Mouse (Mus musculus) stomach, postnatal 0 days (tissue): ENCODE measurements around the gene Cry2. TPM values are rescaled to one million over a fixed set of nuclear protein-coding genes. Genes with fewer than 3 reads are reported as not detected.

ENCODE experiments used
- ATAC-seq: fragments of 200-750 bp; cut with Nextera tagmentation; 2 replicates; pipeline ENCODE4 v1.8.0; 2017; ENCODE audit not compliant: low FRiP score, low TSS enrichment
- DNase-seq: peaks from one replicate; pipeline ENCODE4 v3.0.0-alpha.2; 2016; ENCODE audit warnings: low spot score
- H3K27ac ChIP-seq: fragments of 300-500 bp; sonication (generic); replicated peaks from 2 replicates; pipeline ENCODE4 v1.5.1; 2014; ENCODE audit warnings: mild to moderate bottlenecking, control low read depth
- H3K27me3 ChIP-seq: fragments of 300-500 bp; sonication (generic); 2 replicates; pipeline ENCODE4 v1.6.1; 2014; ENCODE audit warnings: low read length; ENCODE audit not compliant: control insufficient read depth, insufficient read depth
- H3K36me3 ChIP-seq: fragments of 300-500 bp; sonication (generic); 2 replicates; pipeline ENCODE4 v1.6.1; 2014; ENCODE audit warnings: low read length, mixed read lengths; ENCODE audit not compliant: control insufficient read depth, insufficient read depth
- H3K4me1 ChIP-seq: fragments of 300-500 bp; sonication (generic); replicated peaks from 2 replicates; pipeline ENCODE4 v1.6.1; 2014; ENCODE audit warnings: antibody characterized with exemption; ENCODE audit not compliant: control insufficient read depth, insufficient read depth
- H3K4me2 ChIP-seq: fragments of 300-500 bp; sonication (generic); replicated peaks from 2 replicates; pipeline ENCODE4 v1.6.1; 2014; ENCODE audit warnings: low read depth, mild to moderate bottlenecking, control low read depth, moderate library complexity
- H3K4me3 ChIP-seq: fragments of 300-500 bp; sonication (generic); 2 replicates; pipeline ENCODE4 v1.5.1; 2014; ENCODE audit warnings: low read depth, low read length, control low read depth
- H3K9ac ChIP-seq: fragments of 300-500 bp; sonication (generic); 2 replicates; pipeline ENCODE4 v1.6.1; 2014; ENCODE audit warnings: mild to moderate bottlenecking, low read length, control low read depth, mixed read lengths
- H3K9me3 ChIP-seq: fragments of 300-500 bp; sonication (generic); 2 replicates; pipeline ENCODE4 v1.6.1; 2016; ENCODE audit warnings: low read length; ENCODE audit not compliant: control insufficient read depth
- CTCF ChIP-seq: IDR thresholded peaks from 2 replicates; pipeline ENCODE4 v1.5.1; 2016; ENCODE audit warnings: antibody characterized with exemption, low read depth, mild to moderate bottlenecking, moderate library complexity
- EP300 ChIP-seq: optimal IDR thresholded peaks from 2 replicates; pipeline ENCODE3; 2016; ENCODE audit warnings: antibody characterized with exemption
- WGBS: fragments of 180-500 bp; shearing (Covaris S2); extraction: QIAGEN DNeasy Blood & Tissue Kit; methylation state at CpG from one replicate; pipeline ENCODE4 v1.1.7; 2014; 5-methylcytosine and 5-hydroxymethylcytosine counted together
- polyA plus RNA-seq: library from polyadenylated mRNA; unstranded; fragments of >200 nt; fragmentation: Nextera tagmentation; extraction: Ambion mirVana; gene quantifications from 2 replicates; pipeline ENCODE4 v1.2.1, GENCODE M21; 2015

Cry2 gene
- polyA plus RNA-seq, 1 experiment from 2014 or later, result 14.8 TPM

- Histone ChIP-seq H3K4me1 (0 out of 2 replicates have a peak, but pooled peaks cover 3% of the 10 kb centered on the region), H3K4me3 (peak overlapping the region; percentile 60; the same call in 1 of the 2 replicates), H3K4me2 (peak overlapping the region; percentile 79), H3K9ac (0 out of 2 replicates have a peak overlapping the region, but pooled peaks have one; percentile 18), H3K27me3 (no peaks in the 10 kb centered on the region), H3K27ac (peak overlapping the region; percentile 73; the same call in 1 of the 2 replicates), H3K36me3 (peaks cover 2% of the 10 kb centered on the region; the same call in 1 of the 2 replicates), H3K9me3 (no peaks in the 10 kb centered on the region)
- 48% methylated on average over 3 of the region's 3 CpGs for WGBS
- TF ChIP-seq CTCF, result no peak
- TF ChIP-seq EP300, result no peak
- ATAC-seq, result no peak
- no peak for DNase-seq
Measured at GRCm38 (mm10) chr2:92388081-92388517, 45.7 kb downstream of the Cry2 start.

GRCm38 (mm10) chr2:92387646-92388045 is 46.2 kb downstream of the Cry2 start:
- no peak overlapping the region for H3K4me3 ChIP-seq
- 0 out of 2 replicates have a peak overlapping the region, but pooled peaks have one; percentile 18 for H3K9ac ChIP-seq
- peaks cover 2% of the 10 kb centered on the region; the same call in 1 of the 2 replicates for H3K36me3 ChIP-seq
- 0 out of 2 replicates have a peak, but pooled peaks cover 3% of the 10 kb centered on the region for H3K4me1 ChIP-seq
- ATAC-seq (no peak), DNase-seq (no peak)
- no peaks in the 10 kb centered on the region for H3K27me3 ChIP-seq
- TF ChIP-seq CTCF (no peak), EP300 (no peak)
- 72% methylated on average over 4 of the region's 4 CpGs for WGBS
- H3K27ac ChIP-seq, result no peak overlapping the region
- H3K9me3 ChIP-seq, result no peaks in the 10 kb centered on the region
- no peak overlapping the region for H3K4me2 ChIP-seq

GRCm38 (mm10) chr2:92386821-92387570 is 46.8 kb downstream of the Cry2 start:
- H3K36me3 ChIP-seq, result peaks cover 3% of the 10 kb centered on the region; the same call in 1 of the 2 replicates
- 0 out of 2 replicates have a peak, but pooled peaks cover 3% of the 10 kb centered on the region for H3K4me1 ChIP-seq
- no peaks in the 10 kb centered on the region for H3K9me3 ChIP-seq
- H3K27me3 ChIP-seq, result no peaks in the 10 kb centered on the region
- H3K27ac ChIP-seq, result no peak overlapping the region
- DNase-seq (no peak), ATAC-seq (no peak)
- no peak for TF ChIP-seq CTCF
- TF ChIP-seq EP300, result no peak
- WGBS, result 88% methylated on average over 30 of the region's 30 CpGs
- H3K4me3 ChIP-seq, result no peak overlapping the region
- H3K4me2 ChIP-seq, result no peak overlapping the region
- no peak overlapping the region for H3K9ac ChIP-seq

- 0 out of 2 replicates have a peak, but pooled peaks cover 3% of the 10 kb centered on the region for H3K4me1 ChIP-seq
- H3K4me2 ChIP-seq, result no peak overlapping the region
- H3K4me3 ChIP-seq, result no peak overlapping the region
- no peak overlapping the region for H3K9ac ChIP-seq
- ATAC-seq, result no peak
- DNase-seq, result no peak
- H3K36me3 ChIP-seq, result peaks cover 4% of the 10 kb centered on the region; the same call in 1 of the 2 replicates
- TF ChIP-seq CTCF (no peak), EP300 (no peak)
- no peak overlapping the region for H3K27ac ChIP-seq
- H3K27me3 ChIP-seq, result no peaks in the 10 kb centered on the region
- H3K9me3 ChIP-seq, result no peaks in the 10 kb centered on the region
- WGBS, result 76% methylated on average over 21 of the region's 22 CpGs
Measured at GRCm38 (mm10) chr2:92385113-92386051, 48.5 kb downstream of the Cry2 start.

GRCm38 (mm10) chr2:92384101-92384500 is 49.7 kb downstream of the Cry2 start:
- H3K4me3 ChIP-seq, result no peak overlapping the region
- 0 out of 2 replicates have a peak, but pooled peaks cover 3% of the 10 kb centered on the region for H3K4me1 ChIP-seq
- H3K27me3 ChIP-seq, result no peaks in the 10 kb centered on the region
- no peak for DNase-seq
- 71% methylated on average over 4 of the region's 4 CpGs for WGBS
- H3K9ac ChIP-seq, result no peak overlapping the region
- no peak for TF ChIP-seq CTCF
- no peak for TF ChIP-seq EP300
- no peaks in the 10 kb centered on the region for H3K9me3 ChIP-seq
- no peak overlapping the region for H3K4me2 ChIP-seq
- H3K27ac ChIP-seq, result no peak overlapping the region
- H3K36me3 ChIP-seq, result peaks cover 7% of the 10 kb centered on the region
- ATAC-seq, result no peak
